Mouse (Mus musculus): Measurements from ENCODE around the gene Tmem47. TPM values are rescaled to one million over a fixed set of nuclear protein-coding genes. Genes with fewer than 3 reads are reported as not detected.

Gene Tmem47
- 0.56 and 1.1 TPM in 2 replicates for polyA plus RNA-seq (2012; ENCODE audit: insufficient read depth, insufficient read length, missing spikeins)

- TF ChIP-seq CTCF (IDR thresholded peaks at IDR 0.05; ENCODE audit: low read depth, low read length) (no peak), POLR2A (IDR thresholded peaks at IDR 0.05; ENCODE audit: borderline replicate concordance, low read depth, low read length) (no peak)
- Histone ChIP-seq H3K4me3 (ENCODE audit: insufficient read depth, low read length) (no peak within 1 kb of the TSS), H3K27ac (ENCODE audit: insufficient read depth, low read depth, low read length) (no peak within 1 kb of the TSS), H3K4me1 (ENCODE audit: control insufficient read depth, insufficient read depth, low read length) (no peaks in the 10 kb centered on the region)
Observed at GRCm38 (mm10) chrX:81070210-81070803, at the start of gene Tmem47. TSS of gene Tmem47 (plus strand) at chrX:81070698.

DNA sequence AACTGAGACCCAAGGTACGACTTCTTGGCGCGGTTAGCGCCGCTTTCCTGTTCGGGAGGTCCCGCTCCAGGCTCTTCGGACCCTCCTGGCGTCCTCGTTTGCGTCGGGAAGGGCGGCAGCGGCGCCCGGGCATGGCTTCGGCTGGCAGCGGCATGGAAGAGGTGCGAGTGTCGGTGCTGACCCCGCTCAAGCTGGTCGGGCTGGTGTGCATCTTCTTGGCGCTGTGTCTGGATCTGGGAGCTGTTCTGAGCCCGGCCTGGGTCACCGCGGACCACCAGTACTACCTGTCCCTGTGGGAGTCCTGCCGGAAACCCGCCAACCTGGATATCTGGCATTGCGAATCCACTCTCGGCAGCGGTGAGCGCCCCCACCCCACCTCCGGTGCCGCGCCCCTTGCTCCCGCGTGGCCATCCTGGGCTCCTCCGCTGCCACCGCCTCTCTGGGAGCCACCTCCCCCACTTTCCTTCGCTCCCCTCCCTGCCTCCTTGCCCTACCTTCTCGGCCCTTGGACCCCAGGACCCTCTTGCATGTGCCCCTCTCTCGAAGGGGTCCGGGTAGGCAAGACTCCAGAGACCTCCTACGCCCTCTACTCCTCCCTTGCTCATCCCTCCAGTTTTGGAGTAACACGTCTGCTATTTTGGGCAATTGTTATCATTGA is 435 bp downstream of the Tmem47 start:
- TF ChIP-seq CTCF (IDR thresholded peaks at IDR 0.05; ENCODE audit: low read depth, low read length) (no peak), POLR2A (IDR thresholded peaks at IDR 0.05; ENCODE audit: borderline replicate concordance, low read depth, low read length) (no peak)
- Histone ChIP-seq H3K27ac (ENCODE audit: insufficient read depth, low read depth, low read length) (no peak overlapping the region), H3K4me3 (ENCODE audit: insufficient read depth, low read length) (no peak overlapping the region), H3K4me1 (ENCODE audit: control insufficient read depth, insufficient read depth, low read length) (no peaks in the 10 kb centered on the region)

GRCm38 (mm10) chrX:81071746-81072640 is 1.5 kb downstream of the Tmem47 start:
- H3K27ac ChIP-seq (ENCODE audit: insufficient read depth, low read depth, low read length) = no peak overlapping the region
- no peak overlapping the region for H3K4me3 ChIP-seq (ENCODE audit: insufficient read depth, low read length)
- TF ChIP-seq CTCF (IDR thresholded peaks at IDR 0.05; ENCODE audit: low read depth, low read length) (no peak), POLR2A (IDR thresholded peaks at IDR 0.05; ENCODE audit: borderline replicate concordance, low read depth, low read length) (no peak)
- no peaks in the 10 kb centered on the region for H3K4me1 ChIP-seq (ENCODE audit: control insufficient read depth, insufficient read depth, low read length)

DNA sequence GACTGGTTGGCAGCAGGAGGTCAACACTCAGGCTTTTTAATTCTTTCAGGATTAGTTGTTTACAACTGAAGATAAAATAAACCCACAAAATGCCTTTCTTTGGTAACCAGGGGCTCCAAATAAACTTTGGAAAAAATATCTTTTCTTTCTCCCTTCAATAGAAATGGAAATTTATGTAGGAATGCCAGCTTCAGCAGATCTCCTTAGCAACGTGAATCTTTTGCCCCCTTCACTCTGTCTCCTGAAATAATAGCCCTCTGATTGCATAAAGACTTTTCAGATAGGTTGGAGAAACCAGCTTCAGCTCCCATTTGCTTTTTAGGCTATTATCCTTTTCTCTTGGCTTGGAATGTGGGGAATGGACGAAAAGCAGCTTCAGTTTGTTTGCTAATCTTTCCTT is 2.2 kb downstream of the Tmem47 start:
- TF ChIP-seq CTCF (IDR thresholded peaks at IDR 0.05; ENCODE audit: low read depth, low read length) (no peak), POLR2A (IDR thresholded peaks at IDR 0.05; ENCODE audit: borderline replicate concordance, low read depth, low read length) (no peak)
- H3K27ac ChIP-seq (ENCODE audit: insufficient read depth, low read depth, low read length) = no peak overlapping the region
- H3K4me3 ChIP-seq (ENCODE audit: insufficient read depth, low read length) = no peak overlapping the region
- H3K4me1 ChIP-seq (ENCODE audit: control insufficient read depth, insufficient read depth, low read length) = no peaks in the 10 kb centered on the region

DNA sequence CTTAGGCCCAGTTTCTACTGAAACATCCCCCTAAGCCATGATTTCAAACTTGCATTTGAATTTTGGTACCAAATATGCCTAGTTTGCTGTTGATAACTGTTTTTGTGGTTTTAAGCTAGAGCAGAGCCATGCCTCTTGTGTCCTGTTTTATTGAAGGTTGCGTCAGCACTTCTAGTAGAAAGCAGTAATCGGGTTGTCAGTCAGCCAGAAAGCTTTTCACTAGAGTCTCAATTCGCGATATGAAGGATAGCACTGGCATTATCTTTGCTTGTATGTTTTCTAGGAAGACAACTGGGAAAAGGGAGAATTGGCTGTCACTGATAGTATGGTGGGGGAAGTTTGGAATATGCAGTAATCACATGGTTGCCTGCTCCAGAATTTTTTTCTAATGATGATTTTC is 3.3 kb downstream of the Tmem47 start:
- no peaks in the 10 kb centered on the region for H3K4me1 ChIP-seq (ENCODE audit: control insufficient read depth, insufficient read depth, low read length)
- no peak overlapping the region for H3K4me3 ChIP-seq (ENCODE audit: insufficient read depth, low read length)
- TF ChIP-seq POLR2A (IDR thresholded peaks at IDR 0.05; ENCODE audit: borderline replicate concordance, low read depth, low read length) (no peak), CTCF (IDR thresholded peaks at IDR 0.05; ENCODE audit: low read depth, low read length) (no peak)
- H3K27ac ChIP-seq (ENCODE audit: insufficient read depth, low read depth, low read length) = no peak overlapping the region

DNA sequence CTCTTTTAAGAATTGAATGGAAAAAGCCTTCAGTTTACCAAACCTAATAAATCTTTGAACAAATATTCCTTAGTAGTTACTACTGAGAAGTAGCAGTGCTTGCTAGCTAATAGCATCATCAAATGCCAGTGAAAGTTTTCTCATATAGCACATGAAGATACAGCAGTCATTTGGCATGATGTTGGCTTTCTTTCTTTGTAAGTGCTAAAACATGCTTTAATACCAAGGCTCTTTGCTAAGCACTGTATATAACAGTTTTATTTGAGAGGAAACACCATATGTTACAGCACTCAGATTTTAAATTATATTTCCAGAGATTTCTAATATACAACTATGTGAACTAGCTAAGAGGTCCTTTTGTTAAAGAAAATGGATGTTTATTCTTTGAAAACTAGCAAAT is 8.0 kb downstream of the Tmem47 start:
- H3K27ac ChIP-seq (ENCODE audit: insufficient read depth, low read depth, low read length) = no peak overlapping the region

GRCm38 (mm10) chrX:81080996-81081395 is 10.5 kb downstream of the Tmem47 start:
- TF ChIP-seq POLR2A (IDR thresholded peaks at IDR 0.05; ENCODE audit: borderline replicate concordance, low read depth, low read length) (no peak), CTCF (IDR thresholded peaks at IDR 0.05; ENCODE audit: low read depth, low read length) (no peak)
- H3K4me3 ChIP-seq (ENCODE audit: insufficient read depth, low read length) = no peak overlapping the region
- H3K4me1 ChIP-seq (ENCODE audit: control insufficient read depth, insufficient read depth, low read length) = no peaks in the 10 kb centered on the region
- H3K27ac ChIP-seq (ENCODE audit: insufficient read depth, low read depth, low read length) = no peak overlapping the region

More for the DNA sequence above, 8.0 kb downstream of the Tmem47 start:
- Histone ChIP-seq H3K4me3 (ENCODE audit: insufficient read depth, low read length) (no peak overlapping the region), H3K4me1 (ENCODE audit: control insufficient read depth, insufficient read depth, low read length) (no peaks in the 10 kb centered on the region)
- TF ChIP-seq POLR2A (IDR thresholded peaks at IDR 0.05; ENCODE audit: borderline replicate concordance, low read depth, low read length) = no peak
- TF ChIP-seq CTCF (IDR thresholded peaks at IDR 0.05; ENCODE audit: low read depth, low read length) = no peak

GRCm38 (mm10) chrX:81085025-81085752 is 14.7 kb downstream of the Tmem47 start:
- H3K4me1 ChIP-seq (ENCODE audit: control insufficient read depth, insufficient read depth, low read length) = no peaks in the 10 kb centered on the region
- TF ChIP-seq POLR2A (IDR thresholded peaks at IDR 0.05; ENCODE audit: borderline replicate concordance, low read depth, low read length) (no peak), CTCF (IDR thresholded peaks at IDR 0.05; ENCODE audit: low read depth, low read length) (no peak)
- no peak overlapping the region for H3K4me3 ChIP-seq (ENCODE audit: insufficient read depth, low read length)
- H3K27ac ChIP-seq (ENCODE audit: insufficient read depth, low read depth, low read length) = no peak overlapping the region

DNA sequence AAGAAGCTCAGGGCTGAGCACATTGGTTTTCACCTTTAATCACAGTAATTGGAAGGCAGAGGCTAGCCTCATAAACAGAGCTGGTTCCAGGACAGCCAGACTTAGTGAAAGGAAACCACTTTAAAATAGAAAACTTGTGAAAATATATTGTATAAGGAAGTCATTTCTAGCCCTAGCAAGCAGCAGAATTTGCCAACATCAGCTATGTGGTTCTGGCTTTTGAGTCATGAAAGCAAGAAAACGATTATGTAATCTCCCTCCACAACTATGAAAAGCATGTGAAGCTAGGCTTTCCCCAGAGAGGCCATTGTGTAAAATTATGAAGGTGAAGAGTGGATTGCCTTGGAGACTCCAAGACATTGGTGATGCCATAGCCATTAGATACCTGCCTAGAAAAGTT is 76.9 kb downstream of the Tmem47 start:
- no peak overlapping the region for H3K27ac ChIP-seq (ENCODE audit: insufficient read depth, low read depth, low read length)
- H3K4me1 ChIP-seq (ENCODE audit: control insufficient read depth, insufficient read depth, low read length) = no peaks in the 10 kb centered on the region
- no peak overlapping the region for H3K4me3 ChIP-seq (ENCODE audit: insufficient read depth, low read length)
- TF ChIP-seq POLR2A (IDR thresholded peaks at IDR 0.05; ENCODE audit: borderline replicate concordance, low read depth, low read length) = no peak
- TF ChIP-seq CTCF (IDR thresholded peaks at IDR 0.05; ENCODE audit: low read depth, low read length) = no peak

All from bone marrow macrophage, adult 2 months (primary cell).